8 mouse cellular contexts compared by ENCODE assay signal in genomic region chr8:88137748-88138484, GRCm38 (mm10). TPM values are rescaled to one million over a fixed set of nuclear protein-coding genes. Genes with fewer than 3 reads are reported as not detected.
DNase-seq lines count a peak whose midpoint lies in the region; ATAC-seq lines count a peak whose summit lies in the region.

Gene Heatr3 (plus strand): TSS chr8:88137855.

- peak within 1 kb of the TSS; percentile 94 for H3K27ac ChIP-seq in hindbrain, embryonic 12.5 days

- WGBS in hindbrain, embryonic 12.5 days: under 1% methylated on average over 79 of the region's 79 CpGs

- no peaks in the 10 kb centered on the region for H3K9me3 ChIP-seq in hindbrain, embryonic 12.5 days (replicated peaks)

- peak within 1 kb of the TSS; percentile 88 for H3K4me3 ChIP-seq in hindbrain, embryonic 12.5 days

- peak within 1 kb of the TSS; percentile 88 for H3K9ac ChIP-seq in hindbrain, embryonic 12.5 days

- peaks cover 46% of the 10 kb centered on the region for H3K36me3 ChIP-seq in hindbrain, embryonic 12.5 days

- no peaks in the 10 kb centered on the region for H3K27me3 ChIP-seq in hindbrain, embryonic 12.5 days

- H3K4me2 ChIP-seq in hindbrain, embryonic 12.5 days (replicated peaks): peak within 1 kb of the TSS; percentile 79

- peaks cover 13% of the 10 kb centered on the region for H3K4me1 ChIP-seq in hindbrain, embryonic 12.5 days

- ATAC-seq in hindbrain, embryonic 12.5 days (ENCODE audit: low FRiP score): peak; percentile 98

- peak; percentile 97 for DNase-seq in Muller cell, postnatal 12 days (ENCODE audit: inconsistent ontology term)
- peak; percentile 95 for DNase-seq in cerebellum, adult 9-11 months
- peak; percentile 93 to 94 for DNase-seq in frontal cortex, postnatal 10 days (ENCODE audit: low spot score in 2 of 2)
- peak; percentile 95 to 96 for DNase-seq in layer of hippocampus, postnatal 14 days (ENCODE audit: low spot score in 2 of 2)
- DNase-seq in lung, postnatal 14 days: peak; percentile 96
- peak; percentile 81 for DNase-seq in retina, adult 2 months (ENCODE audit: low read depth, low spot score)
- DNase-seq in thymus, postnatal 36 days: peak; percentile 86 to 88

RNA-seq across cellular contexts. Expression of gene Heatr3, which starts in this region (rescaled TPM):
- polyA plus RNA-seq in hindbrain, embryonic 12.5 days (2016; fragmentation: Nextera tagmentation; extraction: Ambion mirVana): 45.7 and 48.5 TPM in 2 replicates
- 10 to 100 TPM; 33.8 to 34.0 TPM for total RNA-seq in layer of hippocampus, postnatal 14 days (2021)

Comparison
In these comparisons a context has a peak if more than half of its experiments do, and no peak if none do; other contexts are left out.
1. Peak in every context shown above with its lines: DNase-seq, ATAC-seq, H3K4me3 ChIP-seq and H3K27ac ChIP-seq.